Mouse (Mus musculus): ENCODE data around the gene Crip2.
A peak's percentile ranks its signal among the peaks of the same experiment; 100 is the strongest.

Crip2 gene

DNA sequence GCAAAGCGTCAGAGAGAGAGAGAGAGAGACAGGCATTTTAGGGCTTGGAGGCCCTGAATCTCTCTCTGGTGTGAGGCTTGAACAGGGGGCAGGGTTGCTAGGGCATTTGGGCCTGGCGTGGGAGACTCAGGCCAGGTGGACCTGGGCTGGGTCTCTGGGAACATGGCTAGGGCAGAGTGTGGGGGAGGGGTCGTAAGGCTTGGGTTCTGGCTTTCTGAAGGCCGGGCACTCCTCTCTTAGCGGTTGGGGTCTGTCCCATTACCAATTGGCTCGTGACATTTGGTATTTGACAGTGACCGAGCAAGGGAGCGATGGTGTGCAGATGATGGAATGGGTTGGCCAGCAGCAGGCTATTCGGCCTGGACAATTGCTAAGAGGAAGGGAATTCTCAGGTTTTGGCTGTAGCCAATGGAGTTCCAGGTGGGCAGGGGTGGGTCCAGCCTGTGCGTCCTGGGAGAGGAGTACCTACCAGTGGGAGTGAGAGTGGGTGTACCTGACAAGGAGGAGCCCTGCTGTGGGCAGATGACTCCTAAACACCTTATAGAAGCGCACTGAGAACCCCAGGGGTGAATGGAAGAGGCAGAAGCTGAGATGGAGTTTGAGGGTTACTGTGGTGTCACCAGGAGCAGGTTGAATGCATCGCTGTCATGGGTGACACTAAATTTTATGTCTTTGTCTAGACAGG is 46.4 kb downstream of the Crip2 start:
- no peak for DNase-seq

DNA sequence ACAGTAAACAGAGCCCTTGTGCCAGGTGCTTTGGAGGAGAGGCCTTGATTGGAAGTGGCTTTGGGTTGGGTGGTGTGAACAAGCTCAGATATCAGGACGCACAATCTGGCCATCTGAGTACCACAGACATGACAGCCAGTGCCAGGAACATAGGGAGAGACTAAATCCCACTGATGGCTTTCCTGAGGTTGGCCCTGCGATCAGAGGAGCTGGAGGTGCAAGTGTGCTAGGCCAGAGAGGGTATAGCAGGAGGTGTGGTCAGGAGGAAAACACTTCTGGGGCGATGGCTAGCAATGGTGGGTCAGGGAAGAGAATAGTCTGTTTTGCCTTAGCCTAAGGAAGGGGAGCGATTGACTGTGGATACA is 47.0 kb downstream of the Crip2 start:
- DNase-seq, result no peak

- DNase-seq, result peak; percentile 74
These were observed 47.7 kb downstream of the Crip2 start for GRCm38 (mm10) chr12:113187584-113188295.

DNA sequence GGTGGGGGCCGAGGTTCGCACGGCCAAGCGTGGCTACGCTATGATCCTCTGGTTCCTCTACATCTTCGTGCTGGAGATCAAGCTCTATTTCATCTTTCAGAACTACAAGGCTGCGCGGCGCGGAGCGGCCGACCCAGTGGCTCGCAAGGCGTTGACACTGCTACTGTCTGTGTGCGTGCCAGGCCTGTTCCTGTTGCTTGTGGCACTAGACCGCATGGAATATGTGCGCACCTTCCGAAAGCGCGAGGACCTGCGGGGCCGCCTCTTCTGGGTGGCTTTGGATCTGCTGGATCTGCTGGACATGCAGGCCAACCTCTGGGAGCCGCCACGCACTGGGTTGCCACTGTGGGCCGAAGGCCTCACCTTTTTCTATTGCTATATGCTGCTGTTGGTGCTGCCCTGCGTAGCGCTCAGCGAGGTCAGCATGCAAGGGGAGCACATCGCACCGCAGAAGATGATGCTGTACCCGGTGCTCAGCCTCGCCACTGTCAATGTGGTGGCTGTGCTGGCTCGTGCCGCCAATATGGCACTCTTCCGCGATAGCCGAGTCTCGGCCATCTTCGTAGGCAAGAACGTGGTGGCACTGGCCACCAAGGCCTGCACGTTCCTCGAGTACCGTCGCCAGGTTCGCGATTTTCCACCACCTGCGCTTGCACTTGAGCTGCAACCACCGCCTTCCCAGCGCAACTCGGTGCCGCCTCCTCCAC is 48.5 kb downstream of the Crip2 start:
- no peak for DNase-seq

- DNase-seq, result no peak
These were observed 53.4 kb downstream of the Crip2 start for GRCm38 (mm10) chr12:113193423-113193822.

All from liver (tissue).